Comparison of ENCODE assay signal across 21 mouse cellular contexts in the genomic region with DNA sequence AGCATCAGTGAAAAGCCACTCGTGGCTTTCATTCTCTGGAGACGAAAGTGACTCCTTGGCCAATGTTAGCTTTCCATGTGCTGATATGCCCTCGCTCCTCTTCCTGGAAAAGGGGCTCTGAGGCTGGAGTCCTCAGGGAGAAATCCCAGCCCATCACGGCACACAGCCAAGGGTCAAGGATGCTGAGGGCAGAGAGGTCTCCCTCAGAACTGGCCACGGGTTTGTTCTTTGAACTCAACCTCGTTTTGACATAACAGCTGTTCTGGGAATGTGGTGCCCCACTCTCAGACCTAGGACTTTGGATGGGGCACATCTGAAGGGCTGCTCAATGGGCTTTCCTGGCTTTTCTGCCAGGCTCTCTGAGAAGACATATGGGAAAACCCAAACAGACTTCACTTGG. TPM values are rescaled to one million over a fixed set of nuclear protein-coding genes. Genes with fewer than 3 reads are reported as not detected.
DNase-seq lines count a peak whose midpoint lies in the region; ATAC-seq and TF ChIP-seq lines count a peak whose summit lies in the region.
"Had no signal": no experiment of that assay in that cellular context is flagged by ENCODE, and none has a peak within 500 bp of the region (broad histone marks: within the 10 kb centered on the region; RNA-seq: fewer than 3 reads in every experiment).

No protein-coding gene starts in this region.

- H3K4me1 ChIP-seq in kidney, adult 2 months (ENCODE audit: control insufficient read depth, insufficient read depth, low read length): no peaks in the 10 kb centered on the region
- peaks cover 16% of the 10 kb centered on the region for H3K4me1 ChIP-seq in liver, postnatal 0 days (ENCODE audit: insufficient read depth)
- H3K4me1 ChIP-seq in liver, embryonic 12.5 days: peaks cover 20% of the 10 kb centered on the region
- H3K4me1 ChIP-seq: embryonic facial prominence, embryonic 13.5 days; embryonic facial prominence, embryonic 15.5 days had no signal

- H3K4me3 ChIP-seq in kidney, adult 2 months (ENCODE audit: insufficient read depth, low read depth, low read length): no peak overlapping the region
- H3K4me3 ChIP-seq in liver, postnatal 0 days (ENCODE audit: low read depth, low read length): no peak overlapping the region
- H3K4me3 ChIP-seq in liver, embryonic 12.5 days: no peak overlapping the region
- H3K4me3 ChIP-seq: embryonic facial prominence, embryonic 13.5 days; embryonic facial prominence, embryonic 15.5 days; erythroblast, embryonic 14.5 days; forebrain, embryonic 10.5 days; forebrain, embryonic 12.5 days had no signal

- WGBS in kidney, adult 2 months: 74% methylated on average over 6 of the region's 6 CpGs
- WGBS in liver, postnatal 0 days (ENCODE audit: insufficient replicate concordance): 58% methylated on average over 6 of the region's 6 CpGs
- 73% methylated on average over 6 of the region's 6 CpGs for WGBS in liver, embryonic 12.5 days (ENCODE audit: insufficient replicate concordance)

- peak; percentile 26; the same call in 1 of the 2 replicates for ATAC-seq in liver, postnatal 0 days
- no peak for ATAC-seq in liver, embryonic 12.5 days
- ATAC-seq: forebrain, embryonic 14.5 days; forebrain, embryonic 16.5 days had no signal

- H3K9me3 ChIP-seq in liver, postnatal 0 days (ENCODE audit: low read length): no peaks in the 10 kb centered on the region
- H3K9me3 ChIP-seq in liver, embryonic 12.5 days (replicated peaks): no peaks in the 10 kb centered on the region
- H3K9me3 ChIP-seq: embryonic facial prominence, embryonic 13.5 days; embryonic facial prominence, embryonic 15.5 days; forebrain, embryonic 10.5 days; forebrain, embryonic 12.5 days had no signal

- H3K36me3 ChIP-seq in kidney, adult 2 months (ENCODE audit: control insufficient read depth, insufficient read depth, low read length): no peaks in the 10 kb centered on the region
- H3K36me3 ChIP-seq in liver, postnatal 0 days (replicated peaks; ENCODE audit: insufficient read depth, low read length): peaks cover 60% of the 10 kb centered on the region
- peaks cover 54% of the 10 kb centered on the region for H3K36me3 ChIP-seq in liver, embryonic 12.5 days

- TF ChIP-seq EP300 in liver, postnatal 0 days (IDR thresholded peaks at IDR 0.05; ENCODE audit: low read depth): no peak

- TF ChIP-seq CTCF in kidney, adult 2 months (conservative IDR thresholded peaks at IDR 0.05; ENCODE audit: insufficient read depth, insufficient read length, low read depth, low read length): no peak
- no peak for TF ChIP-seq CTCF in liver, postnatal 0 days (IDR thresholded peaks at IDR 0.05; ENCODE audit: low read depth)

- DNase-seq in kidney, adult 2 months: peak; percentile 27
- DNase-seq in kidney, adult 8-10 months: no peak
- DNase-seq in liver, postnatal 0 days: peak; percentile 54
- DNase-seq: adrenal gland, postnatal 10 days; adrenal gland, postnatal 25 days; cerebellum, adult 11 months; cerebellum, adult 18-20 months; cerebellum, adult 8-10 months; cerebellum, adult 9-11 months; cerebellum, postnatal 14 days; cerebellum, postnatal 36 days; embryo, embryonic 11 days had no signal

- no peaks in the 10 kb centered on the region for H3K27me3 ChIP-seq in kidney, adult 2 months (replicated peaks; ENCODE audit: control insufficient read depth, insufficient read depth, low read length)
- H3K27me3 ChIP-seq in liver, postnatal 0 days (ENCODE audit: insufficient read depth, low read length): no peaks in the 10 kb centered on the region
- no peaks in the 10 kb centered on the region for H3K27me3 ChIP-seq in liver, embryonic 12.5 days (replicated peaks)
- H3K27me3 ChIP-seq: embryonic facial prominence, embryonic 13.5 days; embryonic facial prominence, embryonic 15.5 days; forebrain, embryonic 12.5 days had no signal

- H3K4me2 ChIP-seq in liver, postnatal 0 days (ENCODE audit: low read depth, low read length): no peak overlapping the region
- H3K4me2 ChIP-seq in liver, embryonic 12.5 days: no peak overlapping the region
- H3K4me2 ChIP-seq: embryonic facial prominence, embryonic 13.5 days; embryonic facial prominence, embryonic 15.5 days; forebrain, embryonic 12.5 days had no signal

- TF ChIP-seq POLR2A in kidney, adult 2 months (IDR thresholded peaks at IDR 0.05; ENCODE audit: low read depth, low read length): no peak

- no peak overlapping the region for H3K27ac ChIP-seq in kidney, adult 2 months (ENCODE audit: insufficient read depth, low read depth, low read length)
- H3K27ac ChIP-seq in liver, postnatal 0 days (ENCODE audit: low read depth): peak overlapping the region; percentile 77
- H3K27ac ChIP-seq in liver, embryonic 12.5 days: no peak overlapping the region
- H3K27ac ChIP-seq: embryonic facial prominence, embryonic 13.5 days; embryonic facial prominence, embryonic 15.5 days; forebrain, embryonic 10.5 days; forebrain, embryonic 12.5 days had no signal

- H3K9ac ChIP-seq in liver, postnatal 0 days (replicated peaks): no peak overlapping the region
- H3K9ac ChIP-seq in liver, embryonic 12.5 days: no peak overlapping the region
- H3K9ac ChIP-seq: embryonic facial prominence, embryonic 13.5 days; embryonic facial prominence, embryonic 15.5 days; forebrain, embryonic 12.5 days had no signal

RNA-seq across cellular contexts. Expression of a gene that starts 17.8 kb away (rescaled TPM):
- 30.6 and 32.8 TPM in 2 replicates for polyA plus RNA-seq in kidney, adult 2 months (2012; rRNA removed)
- polyA plus RNA-seq in liver, postnatal 0 days (2015; fragmentation: Nextera tagmentation; extraction: Ambion mirVana): 238 and 239 TPM in 2 replicates
- 26.1 and 26.2 TPM in 2 replicates for polyA plus RNA-seq in liver, embryonic 12.5 days (2016; fragmentation: Nextera tagmentation; extraction: Ambion mirVana)

RNA-seq across cellular contexts. Expression of a gene that starts 43.4 kb away (rescaled TPM):
- polyA plus RNA-seq in kidney, adult 2 months (2012; rRNA removed): not detected in 2 replicates
- not detected in 2 replicates for polyA plus RNA-seq in liver, postnatal 0 days (2015; fragmentation: Nextera tagmentation; extraction: Ambion mirVana)
- not detected in 2 replicates for polyA plus RNA-seq in liver, embryonic 12.5 days (2016; fragmentation: Nextera tagmentation; extraction: Ambion mirVana)
- polyA plus RNA-seq: C2C12; embryonic facial prominence, embryonic 13.5 days; embryonic facial prominence, embryonic 15.5 days; erythroblast, embryonic 14.5 days; forebrain, embryonic 10.5 days; forebrain, embryonic 14.5 days; forebrain, embryonic 16.5 days had no signal

Comparison
In these comparisons a context has a peak if more than half of its experiments do, and no peak if none do; other contexts are left out.
1. DNase-seq: peak in kidney, adult 2 months (single experiment) and liver, postnatal 0 days (single experiment); none in kidney, adult 8-10 months (0 of 2).